Mouse (Mus musculus) liver, embryonic 14.5 days (tissue): ENCODE measurements around the gene Kbtbd13. TPM values are rescaled to one million over a fixed set of nuclear protein-coding genes. Genes with fewer than 3 reads are reported as not detected.

Experiments
- ATAC-seq: fragments of 200-750 bp; cut with Nextera tagmentation; 2 replicates; pipeline ENCODE4 v1.8.0; 2017; ENCODE audit warnings: moderate number of reproducible peaks, mild to moderate bottlenecking, moderate library complexity; ENCODE audit not compliant: insufficient read depth
- DNase-seq, 3 experiments: peaks; one replicate each; pipeline ENCODE4 v3.0.0-alpha.2; 2012 to 2013; ENCODE audit warnings: low read depth in 3 of 3, low spot score in 3 of 3
- H3K27ac ChIP-seq: fragments of 300-500 bp; sonication (generic); 2 replicates; pipeline ENCODE4 v1.5.1; 2014; ENCODE audit warnings: moderate library complexity, mild to moderate bottlenecking, control low read depth, inconsistent platforms
- H3K27me3 ChIP-seq: fragments of 300-500 bp; sonication (generic); 2 replicates; pipeline ENCODE4 v1.6.1; 2014; ENCODE audit warnings: mild to moderate bottlenecking, low read length, moderate library complexity; ENCODE audit not compliant: control insufficient read depth, insufficient read depth
- H3K36me3 ChIP-seq: fragments of 300-500 bp; sonication (generic); replicated peaks from 2 replicates; pipeline ENCODE4 v1.6.1; 2014; ENCODE audit warnings: low read depth; ENCODE audit not compliant: control insufficient read depth, insufficient read depth
- H3K4me1 ChIP-seq, 2 experiments: fragments of 200-500 bp in 1 of 2; fragments of 300-500 bp in 1 of 2; sonication (generic) in 1 of 2; replicated peaks; 2 replicates each; pipeline ENCODE4 v1.6.1; 2012 to 2014; ENCODE audit warnings: antibody characterized with exemption in 1 of 2, inconsistent platforms in 1 of 2, low read length in 1 of 2; ENCODE audit not compliant: control insufficient read depth in 2 of 2, insufficient read depth in 2 of 2
- H3K4me2 ChIP-seq: fragments of 300-500 bp; sonication (generic); 2 replicates; pipeline ENCODE4 v1.6.1; 2014; ENCODE audit warnings: low read depth, mild to moderate bottlenecking, control low read depth, moderate library complexity
- H3K4me3 ChIP-seq, 2 experiments: fragments of 200-500 bp in 1 of 2; fragments of 300-500 bp in 1 of 2; sonication (generic) in 1 of 2; 2 replicates each; pipeline ENCODE4 v1.5.1; 2012 to 2014; ENCODE audit warnings: low read depth in 2 of 2, low read length in 2 of 2, mild to moderate bottlenecking in 2 of 2, control low read depth in 1 of 2, inconsistent platforms in 1 of 2, moderate library complexity in 1 of 2; ENCODE audit not compliant: insufficient read depth in 1 of 2
- H3K9ac ChIP-seq: fragments of 300-500 bp; sonication (generic); replicated peaks from 2 replicates; pipeline ENCODE4 v1.6.1; 2014; ENCODE audit warnings: mild to moderate bottlenecking, control low read depth, moderate library complexity
- H3K9me3 ChIP-seq: fragments of 300-500 bp; sonication (generic); 2 replicates; pipeline ENCODE4 v1.6.1; 2016; ENCODE audit warnings: low read length, mixed read lengths; ENCODE audit not compliant: control insufficient read depth
- CTCF ChIP-seq: IDR thresholded peaks from 2 replicates; pipeline ENCODE4 v1.5.1; 2016; ENCODE audit warnings: antibody characterized with exemption, low read depth, control low read depth
- EP300 ChIP-seq: IDR thresholded peaks from 2 replicates; pipeline ENCODE4 v1.6.1; 2016; ENCODE audit warnings: antibody characterized with exemption, low read depth
- WGBS: fragments of 180-500 bp; shearing (Covaris S2); extraction: QIAGEN DNeasy Blood & Tissue Kit; methylation state at CpG from one replicate; pipeline ENCODE4 v1.1.7; 2014; ENCODE audit not compliant: insufficient replicate concordance; 5-methylcytosine and 5-hydroxymethylcytosine counted together
- polyA plus RNA-seq, 2 experiments: library from polyadenylated mRNA; depleted of rRNA in 1 of 2; stranded (reverse) in 1 of 2; unstranded in 1 of 2; fragments of >200 nt; fragmentation: Nextera tagmentation in 1 of 2; extraction: Ambion mirVana in 1 of 2; gene quantifications; 2 replicates each; pipeline versions ENCODE4 v1.2.1 to v1.2.3; 2012 to 2014

Gene Kbtbd13
- polyA plus RNA-seq, 2 experiments: 0.04 to 0.08 TPM

- H3K27me3 ChIP-seq: no peaks in the 10 kb centered on the region
- ATAC-seq (no peak), DNase-seq (no peak)
- 68% methylated on average over 2 of the region's 2 CpGs for WGBS
- no peaks in the 10 kb centered on the region for H3K36me3 ChIP-seq
- no peak overlapping the region for H3K4me2 ChIP-seq
- H3K4me3 ChIP-seq: no peak overlapping the region
- H3K27ac ChIP-seq: no peak overlapping the region
- TF ChIP-seq EP300 (no peak), CTCF (no peak)
- no peaks in the 10 kb centered on the region for H3K4me1 ChIP-seq
- no peak overlapping the region for H3K9ac ChIP-seq
- H3K9me3 ChIP-seq: no peaks in the 10 kb centered on the region
Observed at GRCm38 (mm10) chr9:65340414-65340813, 51.0 kb downstream of the Kbtbd13 start.

- Histone ChIP-seq H3K9ac (no peak overlapping the region), H3K27ac (no peak overlapping the region), H3K27me3 (no peaks in the 10 kb centered on the region), H3K4me2 (no peak overlapping the region), H3K4me3 (no peak overlapping the region), H3K9me3 (no peaks in the 10 kb centered on the region), H3K4me1 (no peaks in the 10 kb centered on the region), H3K36me3 (no peaks in the 10 kb centered on the region)
- no peak for ATAC-seq
- DNase-seq: no peak
- 63% methylated on average over 4 of the region's 4 CpGs for WGBS
- no peak for TF ChIP-seq CTCF
- TF ChIP-seq EP300: no peak
Observed at GRCm38 (mm10) chr9:65339146-65339545, 52.3 kb downstream of the Kbtbd13 start.

Other genes starting within 250 kb of the Kbtbd13 start
- gene Parp16, start 196.3 kb downstream of the Kbtbd13 start, polyA plus RNA-seq (2012; rRNA removed): 4.9 and 5.7 TPM in 2 replicates
- 7.2 and 9.3 TPM in 2 replicates for gene Parp16, start 196.3 kb downstream of the Kbtbd13 start, polyA plus RNA-seq (2014; fragmentation: Nextera tagmentation; extraction: Ambion mirVana)
- gene Cilp, start 126.5 kb downstream of the Kbtbd13 start, polyA plus RNA-seq (2012; rRNA removed): 0.01 TPM in 1 of 2 replicates, not detected in the other
- not detected in 2 replicates for gene Cilp, start 126.5 kb downstream of the Kbtbd13 start, polyA plus RNA-seq (2014; fragmentation: Nextera tagmentation; extraction: Ambion mirVana)
- 5.6 and 10.3 TPM in 2 replicates for gene Clpx, start 97.4 kb downstream of the Kbtbd13 start, polyA plus RNA-seq (2012; rRNA removed)
- 29.5 and 32.5 TPM in 2 replicates for gene Clpx, start 97.4 kb downstream of the Kbtbd13 start, polyA plus RNA-seq (2014; fragmentation: Nextera tagmentation; extraction: Ambion mirVana)
- gene Pdcd7, start 45.5 kb downstream of the Kbtbd13 start, polyA plus RNA-seq (2012; rRNA removed): 3.2 and 4.8 TPM in 2 replicates
- gene Pdcd7, start 45.5 kb downstream of the Kbtbd13 start, polyA plus RNA-seq (2014; fragmentation: Nextera tagmentation; extraction: Ambion mirVana): 4.9 and 5.7 TPM in 2 replicates
- gene Ubap1l, start 30.6 kb downstream of the Kbtbd13 start, polyA plus RNA-seq (2012; rRNA removed): 0.13 and 0.14 TPM in 2 replicates
- 0.10 TPM in 1 of 2 replicates, not detected in the other for gene Ubap1l, start 30.6 kb downstream of the Kbtbd13 start, polyA plus RNA-seq (2014; fragmentation: Nextera tagmentation; extraction: Ambion mirVana)
- 0.11 and 0.12 TPM in 2 replicates for gene Rasl12, start 6.9 kb upstream of the Kbtbd13 start, polyA plus RNA-seq (2012; rRNA removed)
- 0.04 TPM in 1 of 2 replicates, not detected in the other for gene Rasl12, start 6.9 kb upstream of the Kbtbd13 start, polyA plus RNA-seq (2014; fragmentation: Nextera tagmentation; extraction: Ambion mirVana)
- gene Slc51b, start 31.3 kb upstream of the Kbtbd13 start, polyA plus RNA-seq (2012; rRNA removed): 0.04 TPM in 1 of 2 replicates, not detected in the other
- gene Slc51b, start 31.3 kb upstream of the Kbtbd13 start, polyA plus RNA-seq (2014; fragmentation: Nextera tagmentation; extraction: Ambion mirVana): not detected in 2 replicates
- gene Mtfmt, start 44.1 kb upstream of the Kbtbd13 start, polyA plus RNA-seq (2012; rRNA removed): 5.0 and 5.9 TPM in 2 replicates
- 6.2 and 7.4 TPM in 2 replicates for gene Mtfmt, start 44.1 kb upstream of the Kbtbd13 start, polyA plus RNA-seq (2014; fragmentation: Nextera tagmentation; extraction: Ambion mirVana)
- 5.6 and 6.9 TPM in 2 replicates for gene Spg21, start 69.3 kb upstream of the Kbtbd13 start, polyA plus RNA-seq (2012; rRNA removed)
- 28.0 and 30.6 TPM in 2 replicates for gene Spg21, start 69.3 kb upstream of the Kbtbd13 start, polyA plus RNA-seq (2014; fragmentation: Nextera tagmentation; extraction: Ambion mirVana)
- gene Ankdd1a, start 128.5 kb upstream of the Kbtbd13 start, polyA plus RNA-seq (2012; rRNA removed): 0.06 TPM in 1 of 2 replicates, not detected in the other
- gene Ankdd1a, start 128.5 kb upstream of the Kbtbd13 start, polyA plus RNA-seq (2014; fragmentation: Nextera tagmentation; extraction: Ambion mirVana): not detected in 2 replicates
- 15.5 and 15.7 TPM in 2 replicates for gene Plekho2, start 188.4 kb upstream of the Kbtbd13 start, polyA plus RNA-seq (2012; rRNA removed)
- gene Plekho2, start 188.4 kb upstream of the Kbtbd13 start, polyA plus RNA-seq (2014; fragmentation: Nextera tagmentation; extraction: Ambion mirVana): 21.5 and 24.2 TPM in 2 replicates
- gene Pif1, start 195.5 kb upstream of the Kbtbd13 start, polyA plus RNA-seq (2012; rRNA removed): 10.8 and 11.9 TPM in 2 replicates
- 6.8 and 7.7 TPM in 2 replicates for gene Pif1, start 195.5 kb upstream of the Kbtbd13 start, polyA plus RNA-seq (2014; fragmentation: Nextera tagmentation; extraction: Ambion mirVana)
- 8.9 and 11.6 TPM in 2 replicates for gene Rbpms2, start 238.0 kb upstream of the Kbtbd13 start, polyA plus RNA-seq (2012; rRNA removed)
- gene Rbpms2, start 238.0 kb upstream of the Kbtbd13 start, polyA plus RNA-seq (2014; fragmentation: Nextera tagmentation; extraction: Ambion mirVana): 11.9 and 13.9 TPM in 2 replicates